Mouse (Mus musculus): ENCODE data around the gene Fbxo46.
"Not testable (repeated sequence)": the region's sequence is repeated elsewhere in the genome, so short reads cannot be mapped to it uniquely, and the experiment has no call there.

The Fbxo46 gene

GRCm38 (mm10) chr7:19131324-19131848 is 11.7 kb downstream of the Fbxo46 start:
- in situ Hi-C loops (cut with MboI, MseI): no loop called here

GRCm38 (mm10) chr7:19136168-19136567 is 16.5 kb downstream of the Fbxo46 start:
- in situ Hi-C loops (cut with MboI, MseI): no loop called here

GRCm38 (mm10) chr7:19136673-19137334 is 17.1 kb downstream of the Fbxo46 start:
- in situ Hi-C loops (cut with MboI, MseI): no loop called here

GRCm38 (mm10) chr7:19137380-19137779 is 17.7 kb downstream of the Fbxo46 start:
- in situ Hi-C loops (cut with MboI, MseI): no loop called here

- in situ Hi-C loops (cut with MboI, MseI): no loop called here
Observed at GRCm38 (mm10) chr7:19146793-19147192, 27.1 kb downstream of the Fbxo46 start.

GRCm38 (mm10) chr7:19147497-19148045 is 27.9 kb downstream of the Fbxo46 start:
- in situ Hi-C loops (cut with MboI, MseI): no loop called here

GRCm38 (mm10) chr7:19148180-19148874 is 28.7 kb downstream of the Fbxo46 start:
- in situ Hi-C loops (cut with MboI, MseI): no loop called here

GRCm38 (mm10) chr7:19148875-19149541 is 29.3 kb downstream of the Fbxo46 start, which contains the start of gene Qpctl:
Gene Qpctl, minus strand, starts transcription at chr7:19149291.
- in situ Hi-C loops (cut with MboI, MseI): no loop called here

- in situ Hi-C loops (cut with MboI, MseI): no loop called here
Observed at GRCm38 (mm10) chr7:19149626-19150025, 30.0 kb downstream of the Fbxo46 start, which contains the start of gene Snrpd2. Gene Snrpd2, plus strand, starts transcription at chr7:19149722.

- in situ Hi-C loops (cut with MboI, MseI): not testable (repeated sequence)
Observed at GRCm38 (mm10) chr7:19151121-19151520, 31.5 kb downstream of the Fbxo46 start.

- in situ Hi-C loops (cut with MboI, MseI): no loop called here
Observed at GRCm38 (mm10) chr7:19154796-19155195, 35.1 kb downstream of the Fbxo46 start.

- in situ Hi-C loops (cut with MboI, MseI): no loop called here
Observed at GRCm38 (mm10) chr7:19155825-19156475, 36.3 kb downstream of the Fbxo46 start.

- in situ Hi-C loops (cut with MboI, MseI): no loop called here
Observed at GRCm38 (mm10) chr7:19157160-19157800, 37.6 kb downstream of the Fbxo46 start.

GRCm38 (mm10) chr7:19158601-19159000 is 38.9 kb downstream of the Fbxo46 start:
- in situ Hi-C loops (cut with MboI, MseI): no loop called here

- in situ Hi-C loops (cut with MboI, MseI): no loop called here
Observed at GRCm38 (mm10) chr7:19159411-19159810, 39.8 kb downstream of the Fbxo46 start.

GRCm38 (mm10) chr7:19160115-19160514 is 40.5 kb downstream of the Fbxo46 start:
- in situ Hi-C loops (cut with MboI, MseI): no loop called here

- in situ Hi-C loops (cut with MboI, MseI): no loop called here
Observed at GRCm38 (mm10) chr7:19162928-19163327, 43.3 kb downstream of the Fbxo46 start.

GRCm38 (mm10) chr7:19163752-19164151 is 44.1 kb downstream of the Fbxo46 start:
- in situ Hi-C loops (cut with MboI, MseI): no loop called here

GRCm38 (mm10) chr7:19164189-19164588 is 44.5 kb downstream of the Fbxo46 start:
- in situ Hi-C loops (cut with MboI, MseI): no loop called here

GRCm38 (mm10) chr7:19164978-19165377 is 45.3 kb downstream of the Fbxo46 start:
- in situ Hi-C loops (cut with MboI, MseI): no loop called here

Data from T-helper 1 cell (primary cell).